Mouse (Mus musculus) ES-Bruce4 (cell line): ENCODE results near the gene Vmn1r55. TPM values are rescaled to one million over a fixed set of nuclear protein-coding genes. Genes with fewer than 3 reads are reported as not detected.
"Not testable (repeated sequence)": the region's sequence is repeated elsewhere in the genome, so short reads cannot be mapped to it uniquely, and the experiment has no call there.

Experiments used
- H3K27ac ChIP-seq: 2 replicates; pipeline ENCODE4 v1.5.1; 2012; ENCODE audit warnings: low read length, inconsistent platforms; ENCODE audit not compliant: insufficient read depth
- H3K27me3 ChIP-seq: 2 replicates; pipeline ENCODE4 v1.6.1; 2012; ENCODE audit warnings: mild to moderate bottlenecking, low read length, inconsistent platforms; ENCODE audit not compliant: control insufficient read depth, poor library complexity, insufficient read depth, severe bottlenecking
- H3K36me3 ChIP-seq: 2 replicates; pipeline ENCODE4 v1.6.1; 2012; ENCODE audit warnings: inconsistent platforms, mild to moderate bottlenecking, low read length, moderate library complexity; ENCODE audit not compliant: control insufficient read depth, poor library complexity, insufficient read depth, severe bottlenecking
- H3K4me1 ChIP-seq: one replicate; pipeline ENCODE4 v1.8.1; 2011; ENCODE audit warnings: low read length; ENCODE audit not compliant: control insufficient read depth, insufficient read depth
- H3K4me3 ChIP-seq: 2 replicates; pipeline ENCODE4 v1.5.1; 2011; ENCODE audit warnings: low read depth, mild to moderate bottlenecking, low read length
- H3K9ac ChIP-seq: 2 replicates; pipeline ENCODE4 v1.6.1; 2012; ENCODE audit warnings: low read depth, mild to moderate bottlenecking, inconsistent platforms; ENCODE audit not compliant: poor library complexity, severe bottlenecking
- H3K9me3 ChIP-seq: replicated peaks from 2 replicates; pipeline ENCODE4 v1.6.1; 2012; ENCODE audit warnings: mild to moderate bottlenecking, low read length, inconsistent platforms; ENCODE audit not compliant: control insufficient read depth, poor library complexity, insufficient read depth, severe bottlenecking
- CTCF ChIP-seq: IDR thresholded peaks from one replicate; pipeline ENCODE4 v1.8.1; 2011; ENCODE audit warnings: low read depth, low read length
- EP300 ChIP-seq: IDR thresholded peaks from 2 replicates; pipeline ENCODE4 v1.6.1; 2011; ENCODE audit warnings: low read depth, low read length; ENCODE audit not compliant: insufficient read depth
- POLR2A ChIP-seq: IDR thresholded peaks from one replicate; pipeline ENCODE4 v1.8.1; 2011; ENCODE audit warnings: low read length; ENCODE audit not compliant: insufficient read depth
- polyA plus RNA-seq: library from polyadenylated mRNA; stranded (reverse); fragments of >200 nt; gene quantifications from 2 replicates; pipeline ENCODE4 v1.2.4, GENCODE M21; 2011; ENCODE audit warnings: low read depth; ENCODE audit not compliant: missing spikeins, insufficient read depth, insufficient read length

Gene Vmn1r55
- polyA plus RNA-seq, 1 experiment: 0.06 TPM

DNA sequence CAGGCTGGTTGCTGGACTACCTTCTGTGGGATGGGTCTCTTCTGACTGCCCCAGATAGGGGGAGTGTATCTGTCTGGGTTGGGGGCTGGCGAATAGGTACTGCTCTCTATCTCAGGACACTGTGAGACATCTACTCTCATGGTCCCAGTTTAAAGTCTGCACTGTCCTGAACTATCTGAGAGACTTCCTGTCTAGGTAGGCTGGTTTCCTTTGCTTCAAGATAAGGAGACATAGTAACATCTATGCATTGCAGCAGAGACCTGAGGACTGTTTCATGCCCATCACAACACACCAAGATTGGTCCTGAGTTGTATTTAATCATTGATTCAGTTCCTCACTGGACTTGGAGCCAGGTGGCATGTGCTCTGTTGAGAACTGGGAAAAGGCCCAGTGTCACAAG, 64.0 kb downstream of the Vmn1r55 start:
- TF ChIP-seq CTCF (no peak), POLR2A (no peak), EP300 (no peak)
- no peaks in the 10 kb centered on the region for H3K27me3 ChIP-seq
- no peak overlapping the region for H3K9ac ChIP-seq
- H3K4me1 ChIP-seq: peaks cover 1% of the 10 kb centered on the region
- H3K4me3 ChIP-seq: no peak overlapping the region
- H3K27ac ChIP-seq: no peak overlapping the region
- peaks cover 21% of the 10 kb centered on the region for H3K36me3 ChIP-seq
- no peaks in the 10 kb centered on the region for H3K9me3 ChIP-seq

DNA sequence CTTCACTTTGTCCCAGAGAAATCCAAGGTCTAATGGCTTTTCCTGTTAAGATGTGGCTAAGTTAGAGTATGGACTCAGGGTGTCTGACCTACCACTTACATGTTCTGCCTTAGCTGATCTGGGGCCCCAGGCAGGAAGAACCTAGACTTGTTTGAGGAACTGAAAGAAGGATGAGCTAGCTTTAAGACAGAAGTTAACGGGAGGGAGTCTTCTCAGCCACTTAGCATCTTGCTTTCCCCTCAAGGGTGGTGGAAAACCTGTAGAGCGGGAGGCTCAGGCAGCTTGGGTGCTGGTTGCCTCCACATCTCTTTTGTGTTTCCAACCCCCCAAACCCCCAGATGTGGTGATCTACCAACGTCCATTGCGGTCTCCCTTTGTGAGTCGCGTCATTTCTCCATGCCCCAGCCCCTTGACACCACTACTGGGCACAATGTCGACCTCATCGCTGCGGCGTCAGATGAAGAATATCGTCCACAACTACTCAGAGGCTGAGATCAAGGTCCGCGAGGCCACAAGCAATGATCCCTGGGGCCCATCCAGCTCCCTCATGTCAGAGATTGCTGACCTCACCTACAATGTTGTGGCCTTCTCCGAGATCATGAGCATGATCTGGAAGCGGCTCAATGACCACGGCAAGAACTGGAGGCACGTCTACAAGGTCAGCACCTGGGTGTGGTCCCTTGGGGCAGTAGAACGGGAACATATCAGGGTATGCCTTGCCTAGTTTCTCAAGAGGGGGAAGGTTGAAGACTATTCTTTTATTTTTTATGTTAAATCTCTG, 66.0 kb downstream of the Vmn1r55 start:
- Histone ChIP-seq H3K4me1 (peaks cover 1% of the 10 kb centered on the region), H3K27ac (no peak overlapping the region), H3K27me3 (no peaks in the 10 kb centered on the region), H3K9me3 (no peaks in the 10 kb centered on the region), H3K4me3 (no peak overlapping the region), H3K9ac (no peak overlapping the region), H3K36me3 (peaks cover 25% of the 10 kb centered on the region)
- TF ChIP-seq POLR2A: no peak
- TF ChIP-seq EP300: no peak
- no peak for TF ChIP-seq CTCF

DNA sequence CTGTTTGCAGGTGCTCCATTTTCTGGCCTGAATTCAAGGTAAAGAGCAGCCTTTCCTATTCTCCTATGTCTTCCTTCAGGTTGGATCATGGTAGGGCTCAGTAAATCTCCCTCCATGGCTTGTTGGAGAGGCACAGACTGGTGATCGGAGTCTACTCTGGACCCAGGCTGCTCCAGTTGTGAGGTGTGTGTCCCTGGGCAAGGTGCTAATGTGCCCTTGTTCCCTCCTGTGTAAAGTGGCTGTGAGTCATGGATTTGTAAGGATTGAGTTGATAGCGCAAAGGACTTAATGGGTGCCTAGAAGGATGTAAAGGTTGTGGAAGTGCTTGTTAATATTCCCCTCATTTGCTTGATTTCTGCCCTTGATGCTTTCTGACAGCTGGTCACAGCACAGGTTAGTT, 67.5 kb downstream of the Vmn1r55 start:
- peaks cover 1% of the 10 kb centered on the region for H3K4me1 ChIP-seq
- no peak overlapping the region for H3K4me3 ChIP-seq
- no peak overlapping the region for H3K9ac ChIP-seq
- H3K36me3 ChIP-seq: peaks cover 40% of the 10 kb centered on the region
- no peak overlapping the region for H3K27ac ChIP-seq
- TF ChIP-seq CTCF: no peak
- no peaks in the 10 kb centered on the region for H3K9me3 ChIP-seq
- no peaks in the 10 kb centered on the region for H3K27me3 ChIP-seq

DNA sequence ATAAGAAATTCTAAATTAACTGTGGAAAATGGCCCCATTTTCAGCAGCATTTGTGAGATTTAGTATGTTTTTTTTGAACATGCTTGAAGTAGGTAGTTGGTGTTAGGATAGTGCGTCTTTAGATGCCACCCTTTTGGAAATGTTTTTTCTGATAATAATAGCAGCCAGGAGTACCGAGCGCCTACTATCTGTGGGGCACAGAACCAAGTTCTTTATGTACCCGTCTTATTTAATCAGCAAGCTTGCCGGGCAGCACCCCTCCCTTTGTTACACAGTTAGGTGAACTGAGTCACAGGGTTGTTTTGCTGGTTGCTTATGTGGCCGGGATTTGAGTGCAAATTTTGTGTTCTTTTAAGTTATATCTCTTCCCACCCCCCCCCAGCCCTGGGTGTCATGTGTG, 68.2 kb downstream of the Vmn1r55 start:
- no peaks in the 10 kb centered on the region for H3K27me3 ChIP-seq
- TF ChIP-seq POLR2A (no peak), EP300 (no peak), CTCF (no peak)
- no peak overlapping the region for H3K27ac ChIP-seq
- H3K4me3 ChIP-seq: no peak overlapping the region
- H3K36me3 ChIP-seq: peaks cover 43% of the 10 kb centered on the region
- no peaks in the 10 kb centered on the region for H3K9me3 ChIP-seq
- H3K4me1 ChIP-seq: peaks cover 1% of the 10 kb centered on the region
- peak overlapping the region; percentile 75 for H3K9ac ChIP-seq

GRCm38 (mm10) chr7:5080815-5081214, 68.7 kb downstream of the Vmn1r55 start:
- H3K36me3 ChIP-seq: peaks cover 44% of the 10 kb centered on the region
- TF ChIP-seq POLR2A: no peak
- no peak for TF ChIP-seq EP300
- TF ChIP-seq CTCF: no peak
- H3K27ac ChIP-seq: no peak overlapping the region

GRCm38 (mm10) chr7:5080010-5080751, 69.3 kb downstream of the Vmn1r55 start, which contains the start of gene Epn1:
Epn1 (plus strand) TSS chr7:5080235.
- Histone ChIP-seq H3K4me3 (peak within 1 kb of the TSS; percentile 93), H3K9me3 (no peaks in the 10 kb centered on the region), H3K4me1 (peaks cover 1% of the 10 kb centered on the region), H3K36me3 (peaks cover 42% of the 10 kb centered on the region), H3K27me3 (no peaks in the 10 kb centered on the region), H3K9ac (peak within 1 kb of the TSS; percentile 75), H3K27ac (no peak within 1 kb of the TSS)
- no peak for TF ChIP-seq POLR2A
- TF ChIP-seq CTCF: no peak

More at GRCm38 (mm10) chr7:5080815-5081214, 68.7 kb downstream of the Vmn1r55 start:
- Histone ChIP-seq H3K9ac (peak overlapping the region; percentile 75), H3K4me1 (peaks cover 1% of the 10 kb centered on the region), H3K27me3 (no peaks in the 10 kb centered on the region), H3K9me3 (no peaks in the 10 kb centered on the region), H3K4me3 (peak overlapping the region; percentile 93)

- not testable (repeated sequence) for H3K27me3 ChIP-seq, H3K27ac ChIP-seq, H3K4me1 ChIP-seq, H3K9me3 ChIP-seq
- Histone ChIP-seq H3K9ac (0 out of 2 replicates have a peak overlapping the region, but pooled peaks have one; percentile 35), H3K36me3 (peaks cover 44% of the 10 kb centered on the region), H3K4me3 (peak overlapping the region; percentile 63)
Observed at GRCm38 (mm10) chr7:5079365-5080009, 70.0 kb downstream of the Vmn1r55 start.
